Mouse (Mus musculus): ENCODE measurements around the gene Tspan17. TPM values are rescaled to one million over a fixed set of nuclear protein-coding genes. Genes with fewer than 3 reads are reported as not detected.

Tspan17 gene
- polyA plus RNA-seq, 1 experiment from 2014 or later = 18.1 TPM

DNA sequence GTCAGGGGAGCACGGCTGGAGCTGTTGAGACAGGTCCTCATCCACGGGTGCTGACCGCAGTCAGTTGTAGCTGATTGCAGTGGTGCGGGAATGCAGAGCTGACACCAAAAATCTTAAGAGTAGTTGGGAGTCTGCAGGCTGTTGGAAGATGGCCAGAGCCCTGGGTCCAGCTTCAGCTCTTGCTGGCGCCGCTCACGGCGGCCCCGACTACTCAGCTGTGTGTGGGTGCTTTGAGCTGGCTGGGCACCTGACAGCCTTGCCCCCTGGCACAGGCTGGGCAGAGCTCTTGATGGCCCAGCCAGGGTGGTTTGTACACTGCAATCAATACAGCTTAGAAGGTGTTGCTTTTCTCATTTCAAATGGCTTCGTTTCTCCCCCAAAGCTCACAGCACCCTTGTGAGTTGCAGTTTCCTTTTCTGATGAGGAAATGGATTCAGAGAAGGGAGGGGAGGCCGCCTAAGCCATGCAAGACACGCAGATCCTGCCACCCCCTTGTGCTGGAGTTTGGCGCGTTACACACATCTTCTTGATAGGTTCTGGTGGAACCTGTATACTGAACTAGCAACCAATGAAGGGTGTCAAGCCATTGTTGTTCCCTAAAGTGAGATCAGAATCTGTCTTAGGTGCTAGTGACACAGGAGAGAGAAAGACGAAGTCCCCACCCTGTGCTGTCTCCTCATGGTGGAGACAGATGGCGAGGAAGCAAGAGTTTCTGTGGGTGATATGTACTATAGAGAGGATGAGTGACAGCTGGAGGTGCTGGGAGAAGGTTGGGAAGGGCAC lies 8.9 kb downstream of the Tspan17 start:
- 70% methylated on average over 16 of the region's 16 CpGs for WGBS
- H3K27ac ChIP-seq = no peak overlapping the region
- H3K9me3 ChIP-seq = no peaks in the 10 kb centered on the region
- ATAC-seq (ENCODE audit: borderline replicate concordance, extremely low read depth, low FRiP score, low TSS enrichment) = no peak
- no peak overlapping the region for H3K4me3 ChIP-seq
- no peaks in the 10 kb centered on the region for H3K4me1 ChIP-seq
- H3K9ac ChIP-seq = no peak overlapping the region
- no peak overlapping the region for H3K4me2 ChIP-seq
- H3K27me3 ChIP-seq = no peaks in the 10 kb centered on the region
- no peaks in the 10 kb centered on the region for H3K36me3 ChIP-seq

DNA sequence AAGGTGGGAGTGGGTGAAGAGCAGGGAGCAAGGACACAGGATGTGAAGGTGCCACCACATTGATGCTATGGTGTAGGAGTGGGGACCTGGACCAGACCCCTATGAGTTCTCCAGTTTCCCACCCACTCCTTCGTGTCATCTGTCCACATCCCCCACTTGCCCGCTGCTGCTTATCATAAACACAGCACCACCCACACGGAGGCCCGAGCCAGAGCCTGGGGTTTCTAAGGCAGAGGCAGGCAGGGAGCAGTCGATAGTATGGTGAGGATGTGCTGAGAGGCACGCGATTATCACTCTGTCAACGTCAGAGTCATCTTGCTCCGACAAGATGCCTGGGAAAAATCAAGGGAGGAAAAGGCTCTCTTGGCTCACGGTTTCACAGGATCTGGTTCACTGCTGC lies 9.6 kb downstream of the Tspan17 start:
- Histone ChIP-seq H3K27me3 (no peaks in the 10 kb centered on the region), H3K9ac (no peak overlapping the region), H3K36me3 (no peaks in the 10 kb centered on the region), H3K4me3 (no peak overlapping the region), H3K9me3 (no peaks in the 10 kb centered on the region), H3K4me2 (no peak overlapping the region), H3K27ac (no peak overlapping the region), H3K4me1 (no peaks in the 10 kb centered on the region)
- ATAC-seq (ENCODE audit: borderline replicate concordance, extremely low read depth, low FRiP score, low TSS enrichment) = no peak
- 50% methylated on average over 10 of the region's 10 CpGs for WGBS

DNA sequence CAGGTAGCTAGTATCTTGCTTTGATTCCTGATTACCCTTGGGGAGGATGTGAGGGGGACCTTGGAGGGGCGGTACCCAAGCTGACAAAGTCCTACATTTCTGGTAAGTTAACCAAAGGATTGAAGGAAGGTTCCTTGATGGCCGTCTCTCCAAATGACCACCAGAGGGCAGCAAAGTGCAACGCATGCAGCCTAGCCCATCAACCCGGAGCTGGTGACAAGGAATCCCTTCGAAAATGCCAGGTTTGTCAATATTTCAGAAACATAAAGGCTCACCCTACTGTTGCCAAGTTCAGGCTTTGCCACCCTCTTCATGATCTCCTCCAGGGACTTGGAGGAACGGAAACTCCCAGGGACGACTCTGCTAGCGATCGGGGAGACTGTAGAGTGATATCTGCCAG lies 10.5 kb downstream of the Tspan17 start:
- ATAC-seq (ENCODE audit: borderline replicate concordance, extremely low read depth, low FRiP score, low TSS enrichment) = no peak
- H3K4me3 ChIP-seq = no peak overlapping the region
- H3K4me1 ChIP-seq = no peaks in the 10 kb centered on the region
- H3K9ac ChIP-seq = no peak overlapping the region
- H3K9me3 ChIP-seq = no peaks in the 10 kb centered on the region
- H3K36me3 ChIP-seq = no peaks in the 10 kb centered on the region
- peak overlapping the region; percentile 42 for H3K4me2 ChIP-seq
- no peak overlapping the region for H3K27ac ChIP-seq
- peaks cover 3% of the 10 kb centered on the region; the same call in 1 of the 2 replicates for H3K27me3 ChIP-seq
- WGBS = 16% methylated on average over 9 of the region's 9 CpGs

DNA sequence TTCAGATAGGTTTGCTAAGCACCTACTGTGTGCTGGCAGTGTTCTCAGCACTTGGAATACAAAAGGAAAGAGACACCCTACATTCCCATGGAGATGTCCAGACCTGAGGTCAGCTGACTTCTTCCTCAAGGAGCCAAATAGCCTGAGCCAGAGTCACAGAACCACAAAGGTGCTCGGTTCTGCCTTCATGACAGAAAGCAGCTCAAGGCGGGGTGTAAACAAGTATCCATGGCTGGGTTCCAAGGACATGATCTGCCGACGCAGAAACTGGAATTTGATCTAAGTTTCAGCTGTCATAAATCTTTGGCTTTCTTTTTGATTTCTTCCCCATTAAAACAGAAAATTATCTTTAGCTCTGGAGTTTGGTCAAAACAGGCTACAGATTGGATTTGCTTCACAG lies 11.0 kb downstream of the Tspan17 start:
- ATAC-seq (ENCODE audit: borderline replicate concordance, extremely low read depth, low FRiP score, low TSS enrichment) = no peak
- 44% methylated on average over 4 of the region's 4 CpGs for WGBS
- no peaks in the 10 kb centered on the region for H3K4me1 ChIP-seq
- H3K36me3 ChIP-seq = no peaks in the 10 kb centered on the region
- no peak overlapping the region for H3K4me2 ChIP-seq
- H3K4me3 ChIP-seq = no peak overlapping the region
- H3K27ac ChIP-seq = no peak overlapping the region
- no peaks in the 10 kb centered on the region for H3K9me3 ChIP-seq
- peaks cover 3% of the 10 kb centered on the region; the same call in 1 of the 2 replicates for H3K27me3 ChIP-seq
- no peak overlapping the region for H3K9ac ChIP-seq

DNA sequence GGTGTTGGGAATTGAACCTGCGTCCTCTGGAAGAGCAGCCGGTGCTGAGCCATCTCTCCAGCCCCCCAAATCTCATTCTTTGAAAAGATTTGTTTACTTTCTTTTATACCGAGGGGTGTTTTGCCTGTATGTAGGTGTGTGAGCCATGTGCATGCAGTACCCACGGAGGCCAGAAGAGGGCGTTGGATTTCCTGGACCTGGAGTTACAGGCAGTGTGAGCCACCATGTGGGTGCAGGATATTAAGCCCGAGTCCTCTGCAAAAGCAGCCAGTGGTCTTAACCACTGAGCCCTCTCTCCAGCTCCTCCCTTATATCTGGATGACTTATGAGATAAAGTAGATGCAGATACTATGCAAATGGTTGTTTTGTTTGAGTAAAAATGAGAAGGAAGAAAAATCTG lies 13.8 kb downstream of the Tspan17 start:
- Histone ChIP-seq H3K4me3 (no peak overlapping the region), H3K36me3 (no peaks in the 10 kb centered on the region), H3K27ac (no peak overlapping the region), H3K9ac (no peak overlapping the region), H3K9me3 (no peaks in the 10 kb centered on the region), H3K4me1 (no peaks in the 10 kb centered on the region), H3K27me3 (peaks cover 3% of the 10 kb centered on the region; the same call in 1 of the 2 replicates), H3K4me2 (no peak overlapping the region)
- no peak for ATAC-seq (ENCODE audit: borderline replicate concordance, extremely low read depth, low FRiP score, low TSS enrichment)
- 75% methylated on average over 6 of the region's 6 CpGs for WGBS

DNA sequence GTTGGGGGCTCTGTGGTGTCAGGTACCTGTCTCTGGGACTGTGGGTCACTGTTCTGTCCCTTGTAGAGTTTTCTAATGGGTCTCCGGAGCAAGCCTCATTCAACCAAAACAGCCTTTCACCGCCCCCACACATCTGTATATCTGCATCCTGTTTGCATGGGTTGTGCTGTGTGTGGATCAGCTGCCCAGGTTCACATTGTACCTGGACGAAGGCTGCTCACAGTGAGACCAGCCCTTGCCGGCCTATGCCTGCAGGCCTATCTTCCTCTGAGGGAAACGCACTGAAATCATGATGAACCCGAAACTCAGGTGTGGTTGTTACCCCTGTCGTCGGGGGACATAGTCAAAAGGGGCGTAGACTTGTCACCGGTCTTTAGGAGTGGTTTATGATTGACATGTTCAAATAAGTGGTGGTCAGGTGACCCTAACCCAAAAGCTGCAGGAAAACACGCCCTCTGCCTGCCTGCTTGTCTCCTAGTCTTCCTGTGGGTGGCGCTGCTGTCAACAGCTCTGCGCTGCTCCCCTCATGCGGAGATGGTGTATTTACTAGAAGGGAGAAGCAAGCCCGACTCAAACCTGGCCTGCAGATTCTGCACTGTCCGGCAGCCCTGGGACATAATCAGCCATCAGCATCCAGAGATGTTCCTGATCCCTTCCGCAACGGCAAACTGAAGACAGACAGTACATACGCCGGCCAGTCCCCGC lies 16.1 kb downstream of the Tspan17 start:
- 42% methylated on average over 21 of the region's 21 CpGs for WGBS
- H3K27me3 ChIP-seq = peaks cover 3% of the 10 kb centered on the region; the same call in 1 of the 2 replicates

DNA sequence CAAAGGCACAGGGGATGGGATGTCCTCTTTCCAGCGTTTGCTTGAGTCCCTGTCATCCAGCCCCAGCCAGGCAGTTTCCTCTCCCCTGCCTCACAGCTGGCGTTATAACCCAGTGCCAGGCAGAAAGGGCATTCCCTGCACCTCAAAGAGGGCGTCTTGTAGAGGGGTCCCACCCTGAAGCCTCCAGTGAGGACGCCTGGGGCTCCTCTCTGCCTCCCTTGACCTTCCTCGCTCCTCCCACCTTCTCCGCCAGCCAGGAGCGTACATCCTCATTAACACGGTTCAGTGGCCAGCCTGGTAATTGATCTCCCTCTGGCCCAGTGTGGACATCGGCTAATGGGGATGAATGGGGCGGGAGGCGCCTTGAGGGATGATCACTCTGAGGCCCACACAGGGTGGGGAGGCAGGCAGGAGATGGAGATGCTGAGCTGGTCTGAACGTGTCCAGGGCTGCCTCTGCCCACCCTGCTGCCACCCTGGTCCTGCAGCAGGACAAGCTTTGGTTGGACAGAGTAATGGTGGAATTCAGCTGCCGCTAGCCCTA lies 17.3 kb downstream of the Tspan17 start:
- Histone ChIP-seq H3K9me3 (no peaks in the 10 kb centered on the region), H3K4me2 (no peak overlapping the region), H3K4me1 (no peaks in the 10 kb centered on the region), H3K27me3 (peaks cover 3% of the 10 kb centered on the region; the same call in 1 of the 2 replicates), H3K4me3 (no peak overlapping the region), H3K9ac (no peak overlapping the region), H3K36me3 (no peaks in the 10 kb centered on the region), H3K27ac (no peak overlapping the region)
- 44% methylated on average over 13 of the region's 13 CpGs for WGBS
- ATAC-seq (ENCODE audit: borderline replicate concordance, extremely low read depth, low FRiP score, low TSS enrichment) = no peak

More for the DNA sequence above, 16.1 kb downstream of the Tspan17 start:
- Histone ChIP-seq H3K4me2 (no peak overlapping the region), H3K36me3 (no peaks in the 10 kb centered on the region), H3K27ac (no peak overlapping the region), H3K4me3 (no peak overlapping the region), H3K9ac (no peak overlapping the region), H3K9me3 (no peaks in the 10 kb centered on the region), H3K4me1 (no peaks in the 10 kb centered on the region)
- ATAC-seq (ENCODE audit: borderline replicate concordance, extremely low read depth, low FRiP score, low TSS enrichment) = no peak

DNA sequence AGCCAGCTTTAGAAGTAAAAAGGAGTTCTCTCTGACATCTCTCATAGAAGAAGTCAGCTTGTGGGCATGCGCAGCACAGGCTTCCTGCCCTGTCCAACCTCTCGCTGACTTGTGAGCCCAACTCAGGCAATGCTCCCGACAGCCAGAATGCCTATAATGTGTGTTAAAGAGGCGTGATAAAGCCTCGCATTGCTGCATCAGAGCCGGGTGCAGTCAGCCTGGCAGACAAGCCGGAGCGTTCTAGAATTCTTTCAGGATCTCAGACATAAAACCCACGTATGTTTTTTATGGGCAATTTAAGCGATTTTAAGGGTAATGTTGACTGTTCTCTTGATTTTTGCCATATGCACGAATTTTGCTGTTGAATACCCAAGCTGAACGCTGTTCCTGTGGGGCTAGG lies 18.9 kb downstream of the Tspan17 start:
- Histone ChIP-seq H3K4me3 (no peak overlapping the region), H3K9me3 (no peaks in the 10 kb centered on the region), H3K4me1 (no peaks in the 10 kb centered on the region), H3K9ac (no peak overlapping the region), H3K27me3 (peaks cover 3% of the 10 kb centered on the region; the same call in 1 of the 2 replicates), H3K36me3 (no peaks in the 10 kb centered on the region), H3K27ac (no peak overlapping the region), H3K4me2 (no peak overlapping the region)
- WGBS = 74% methylated on average over 12 of the region's 12 CpGs
- ATAC-seq (ENCODE audit: borderline replicate concordance, extremely low read depth, low FRiP score, low TSS enrichment) = no peak

DNA sequence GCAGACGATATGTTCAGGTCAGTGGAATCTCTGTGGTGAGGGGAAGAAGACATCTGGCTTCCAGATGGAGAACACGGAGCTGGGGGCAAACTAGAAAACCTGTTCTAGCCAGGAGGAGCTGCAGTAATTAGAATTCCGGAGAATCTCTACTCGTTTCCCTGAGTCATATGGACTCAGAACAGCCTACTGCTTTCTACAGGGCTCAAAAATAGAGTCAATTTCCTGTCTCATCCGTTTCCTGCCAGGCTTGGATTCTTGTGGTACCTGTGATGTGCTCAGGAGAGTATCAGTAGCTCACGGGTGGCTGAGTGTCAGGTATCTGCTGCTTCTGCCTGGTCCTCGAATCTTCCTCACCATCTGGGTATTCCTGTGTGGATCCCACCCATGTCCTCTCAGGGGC lies 22.3 kb downstream of the Tspan17 start:
- Histone ChIP-seq H3K4me1 (no peaks in the 10 kb centered on the region), H3K4me2 (no peak overlapping the region), H3K27ac (no peak overlapping the region), H3K9ac (no peak overlapping the region), H3K9me3 (no peaks in the 10 kb centered on the region), H3K36me3 (no peaks in the 10 kb centered on the region), H3K4me3 (no peak overlapping the region), H3K27me3 (no peaks in the 10 kb centered on the region)
- no peak for ATAC-seq (ENCODE audit: borderline replicate concordance, extremely low read depth, low FRiP score, low TSS enrichment)
- 54% methylated on average over 7 of the region's 7 CpGs for WGBS

DNA sequence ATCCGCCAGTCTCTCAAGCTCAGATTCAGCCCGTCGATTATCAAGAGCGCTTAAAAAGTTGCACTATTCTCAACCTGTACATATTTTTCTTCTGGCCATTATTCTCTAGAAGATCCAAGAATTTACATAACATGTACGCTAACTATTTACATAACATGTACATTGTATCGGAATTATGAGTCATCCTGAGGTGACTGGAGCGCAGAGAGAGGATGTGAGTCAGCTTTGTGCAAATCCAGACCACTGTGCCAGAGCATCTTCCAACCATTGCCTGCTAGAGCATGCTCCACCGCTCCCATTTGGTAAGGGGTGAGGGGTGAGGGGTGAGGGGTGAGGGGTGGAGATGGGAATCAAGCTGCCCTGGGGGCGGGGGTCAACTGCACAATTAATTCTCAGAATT lies 24.2 kb downstream of the Tspan17 start:
- ATAC-seq (ENCODE audit: borderline replicate concordance, extremely low read depth, low FRiP score, low TSS enrichment) = no peak
- H3K27ac ChIP-seq = no peak overlapping the region
- WGBS = 82% methylated on average over 9 of the region's 9 CpGs

DNA sequence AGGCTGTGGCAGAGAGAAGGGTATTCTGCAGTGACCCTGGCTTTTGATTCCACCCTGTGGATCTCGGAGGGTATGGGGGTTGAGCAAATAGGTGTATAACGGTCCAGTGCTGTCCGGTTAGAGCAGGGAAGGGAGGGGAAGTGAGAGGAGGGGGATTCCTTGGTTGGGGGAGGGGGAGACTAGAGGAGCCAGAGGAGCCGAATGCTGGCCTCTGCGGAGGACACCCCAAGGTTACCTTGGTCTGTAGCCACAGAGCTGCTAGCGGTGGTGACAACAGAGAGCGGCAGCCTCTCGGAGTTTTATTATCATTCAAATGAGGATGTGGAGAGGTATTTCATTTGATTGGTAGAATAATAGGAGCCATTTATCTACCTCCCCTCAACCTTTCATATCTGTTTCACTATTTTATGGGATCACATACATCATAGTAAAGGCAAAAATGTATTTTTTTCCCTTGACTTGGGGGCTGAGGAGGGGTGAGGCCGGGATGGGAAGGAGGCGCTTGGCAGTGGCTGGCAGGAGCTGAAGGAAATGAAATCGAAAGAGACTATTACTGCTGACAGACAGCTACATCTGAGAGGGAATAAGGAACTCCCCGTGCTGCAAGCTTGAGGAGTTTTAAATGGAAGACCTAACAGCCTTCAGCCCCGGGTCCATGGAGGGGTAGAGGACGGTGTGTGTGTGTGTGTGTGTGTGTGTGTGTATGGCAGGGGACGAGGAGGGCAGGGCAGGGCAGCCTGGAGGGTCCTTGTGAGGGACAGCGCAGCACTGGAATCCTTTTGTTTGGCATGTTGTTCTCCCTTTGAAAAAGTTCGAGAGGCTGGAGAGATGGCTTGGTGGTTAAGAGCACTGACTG lies 29.4 kb downstream of the Tspan17 start:
- ATAC-seq (ENCODE audit: borderline replicate concordance, extremely low read depth, low FRiP score, low TSS enrichment) = no peak
- no peak overlapping the region for H3K4me3 ChIP-seq
- H3K27ac ChIP-seq = no peak overlapping the region
- no peaks in the 10 kb centered on the region for H3K4me1 ChIP-seq
- H3K27me3 ChIP-seq = no peaks in the 10 kb centered on the region
- H3K4me2 ChIP-seq = no peak overlapping the region
- H3K9me3 ChIP-seq = no peaks in the 10 kb centered on the region
- H3K9ac ChIP-seq = no peak overlapping the region
- 37% methylated on average over 17 of the region's 17 CpGs for WGBS
- no peaks in the 10 kb centered on the region for H3K36me3 ChIP-seq

More for the DNA sequence above, 24.2 kb downstream of the Tspan17 start:
- no peaks in the 10 kb centered on the region for H3K9me3 ChIP-seq
- H3K4me2 ChIP-seq = no peak overlapping the region
- no peaks in the 10 kb centered on the region for H3K36me3 ChIP-seq
- no peak overlapping the region for H3K4me3 ChIP-seq
- no peaks in the 10 kb centered on the region for H3K4me1 ChIP-seq
- no peak overlapping the region for H3K9ac ChIP-seq
- H3K27me3 ChIP-seq = no peaks in the 10 kb centered on the region

All from lung, embryonic 15.5 days (tissue).